Mouse (Mus musculus) neural tube, embryonic 14.5 days (tissue): ENCODE results near the gene March10. TPM values are rescaled to one million over a fixed set of nuclear protein-coding genes. Genes with fewer than 3 reads are reported as not detected.

Experiments
- ATAC-seq: fragments of 200-750 bp; cut with Nextera tagmentation; 2 replicates; pipeline ENCODE4 v1.8.0; 2017; ENCODE audit warnings: low read depth, mild to moderate bottlenecking, moderate TSS enrichment, moderate library complexity
- H3K27ac ChIP-seq: fragments of 300-500 bp; sonication (generic); 2 replicates; pipeline ENCODE4 v1.5.1; 2014; ENCODE audit warnings: low read depth, mild to moderate bottlenecking, control low read depth, low read length, moderate library complexity, mixed read lengths
- H3K27me3 ChIP-seq: fragments of 300-500 bp; sonication (generic); 2 replicates; pipeline ENCODE4 v1.6.1; 2014; ENCODE audit warnings: low read length; ENCODE audit not compliant: control insufficient read depth, insufficient read depth
- H3K36me3 ChIP-seq: fragments of 300-500 bp; sonication (generic); 2 replicates; pipeline ENCODE4 v1.6.1; 2014; ENCODE audit warnings: low read length, mixed read lengths; ENCODE audit not compliant: control insufficient read depth, insufficient read depth
- H3K4me1 ChIP-seq: fragments of 300-500 bp; sonication (generic); 2 replicates; pipeline ENCODE4 v1.6.1; 2014; ENCODE audit warnings: low read length; ENCODE audit not compliant: control insufficient read depth, insufficient read depth
- H3K4me2 ChIP-seq: fragments of 300-500 bp; sonication (generic); 2 replicates; pipeline ENCODE4 v1.6.1; 2014; ENCODE audit warnings: mild to moderate bottlenecking, low read depth, low read length, control low read depth
- H3K4me3 ChIP-seq: fragments of 300-500 bp; sonication (generic); 2 replicates; pipeline ENCODE4 v1.5.1; 2014; ENCODE audit warnings: low read depth, low read length, control low read depth, mixed read lengths
- H3K9ac ChIP-seq: fragments of 300-500 bp; sonication (generic); replicated peaks from 2 replicates; pipeline ENCODE4 v1.6.1; 2014; ENCODE audit warnings: low read depth, mild to moderate bottlenecking, control low read depth, low read length, mixed read lengths
- H3K9me3 ChIP-seq: fragments of 300-500 bp; sonication (generic); 2 replicates; pipeline ENCODE4 v1.6.1; 2016; ENCODE audit warnings: low read length; ENCODE audit not compliant: control insufficient read depth
- WGBS: fragments of 180-500 bp; shearing (Covaris S2); extraction: QIAGEN DNeasy Blood & Tissue Kit; methylation state at CpG from one replicate; pipeline ENCODE4 v1.1.7; 2014; 5-methylcytosine and 5-hydroxymethylcytosine counted together
- polyA plus RNA-seq: library from polyadenylated mRNA; unstranded; fragments of >200 nt; fragmentation: Nextera tagmentation; extraction: Ambion mirVana; gene quantifications from 2 replicates; pipeline ENCODE4 v1.2.1, GENCODE M21; 2014

Gene March10
- polyA plus RNA-seq, 1 experiment from 2014 or later = 0.29 TPM

DNA sequence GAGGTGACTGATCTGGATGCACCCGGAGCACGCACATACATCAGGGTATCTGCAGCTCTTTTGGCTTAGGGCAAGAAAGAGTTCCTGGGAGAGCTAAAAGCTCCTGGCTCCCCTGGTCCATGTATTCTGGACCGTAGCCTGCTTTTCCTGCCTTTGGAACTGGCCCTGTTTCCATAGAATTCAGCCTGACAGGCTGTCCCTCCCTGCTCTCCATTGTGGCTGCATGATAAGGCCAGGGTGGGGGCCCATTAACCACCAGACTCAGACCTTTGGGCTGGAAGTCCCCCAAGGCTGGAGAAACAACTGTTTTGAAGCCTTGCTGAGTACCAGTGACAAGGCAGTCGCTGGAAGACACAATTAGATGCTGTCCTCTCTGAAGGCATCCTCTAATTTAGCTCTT is 13.0 kb upstream of the March10 start:
- Histone ChIP-seq H3K4me2 (no peak overlapping the region), H3K4me3 (no peak overlapping the region), H3K27me3 (no peaks in the 10 kb centered on the region), H3K9me3 (no peaks in the 10 kb centered on the region), H3K36me3 (no peaks in the 10 kb centered on the region), H3K27ac (no peak overlapping the region), H3K4me1 (no peaks in the 10 kb centered on the region), H3K9ac (no peak overlapping the region)
- 72% methylated on average over 4 of the region's 4 CpGs for WGBS
- no peak for ATAC-seq

DNA sequence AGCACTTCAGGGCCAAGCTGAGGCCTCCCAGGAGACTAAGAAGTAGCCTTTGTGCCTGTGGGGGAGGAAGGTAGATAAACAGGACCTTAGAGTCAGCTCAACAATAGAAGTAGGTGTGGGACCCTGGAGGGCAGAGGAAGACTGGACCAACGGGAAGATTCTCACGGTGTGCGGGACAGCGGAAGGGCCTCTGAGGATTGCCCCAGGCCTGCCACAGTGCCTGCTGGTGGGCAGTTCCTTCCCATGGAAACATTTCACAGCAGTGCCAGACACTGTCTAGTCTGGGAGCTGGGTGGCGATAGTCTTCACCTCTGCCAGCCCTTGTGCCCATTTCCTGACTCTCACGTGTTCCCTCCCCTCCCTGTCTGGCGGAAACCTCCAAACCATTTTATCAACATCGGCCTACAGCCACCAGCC is 12.6 kb upstream of the March10 start:
- H3K4me2 ChIP-seq = no peak overlapping the region

GRCm38 (mm10) chr11:105468436-105468835 is 11.9 kb upstream of the March10 start:
- no peak overlapping the region for H3K4me3 ChIP-seq
- ATAC-seq = no peak
- H3K4me2 ChIP-seq = no peak overlapping the region
- H3K4me1 ChIP-seq = no peaks in the 10 kb centered on the region
- no peaks in the 10 kb centered on the region for H3K27me3 ChIP-seq
- H3K9me3 ChIP-seq = no peaks in the 10 kb centered on the region
- WGBS = 63% methylated on average over 5 of the region's 5 CpGs
- no peaks in the 10 kb centered on the region for H3K36me3 ChIP-seq
- H3K9ac ChIP-seq = no peak overlapping the region
- H3K27ac ChIP-seq = no peak overlapping the region

More for the DNA sequence above, 12.6 kb upstream of the March10 start:
- Histone ChIP-seq H3K9me3 (no peaks in the 10 kb centered on the region), H3K27ac (no peak overlapping the region), H3K36me3 (no peaks in the 10 kb centered on the region), H3K4me1 (no peaks in the 10 kb centered on the region), H3K27me3 (no peaks in the 10 kb centered on the region), H3K9ac (no peak overlapping the region), H3K4me3 (no peak overlapping the region)
- 61% methylated on average over 8 of the region's 8 CpGs for WGBS
- ATAC-seq = no peak

DNA sequence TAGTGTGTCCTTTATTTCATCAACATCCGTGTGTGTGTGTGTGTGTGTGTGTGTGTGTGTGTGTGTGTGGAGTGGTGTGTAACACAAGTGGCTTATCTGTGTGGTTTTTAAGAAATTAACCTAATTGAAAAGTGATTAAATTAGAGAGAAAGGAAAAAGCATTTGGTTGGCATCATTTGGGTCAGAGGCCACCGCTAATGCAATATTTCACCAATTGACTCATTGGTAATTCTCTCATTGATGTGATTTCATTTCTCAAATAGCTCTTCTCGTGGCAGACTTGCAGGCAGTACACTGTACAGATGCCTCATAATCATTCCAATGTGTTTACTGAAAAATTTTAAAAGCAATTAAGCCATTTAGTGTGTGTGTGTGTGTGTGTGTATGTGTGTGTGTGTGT is 11.3 kb upstream of the March10 start:
- Histone ChIP-seq H3K4me2 (no peak overlapping the region), H3K36me3 (no peaks in the 10 kb centered on the region), H3K27me3 (no peaks in the 10 kb centered on the region), H3K9ac (no peak overlapping the region), H3K4me1 (no peaks in the 10 kb centered on the region), H3K4me3 (no peak overlapping the region), H3K9me3 (no peaks in the 10 kb centered on the region), H3K27ac (no peak overlapping the region)
- 75% methylated on average over 3 of the region's 3 CpGs for WGBS
- no peak for ATAC-seq

- no peak overlapping the region for H3K9ac ChIP-seq
- H3K4me3 ChIP-seq = no peak overlapping the region
- H3K27ac ChIP-seq = no peak overlapping the region
- H3K27me3 ChIP-seq = no peaks in the 10 kb centered on the region
- no peak for ATAC-seq
- no peak overlapping the region for H3K4me2 ChIP-seq
- WGBS = 69% methylated on average over 9 of the region's 9 CpGs
- no peaks in the 10 kb centered on the region for H3K36me3 ChIP-seq
- H3K4me1 ChIP-seq = no peaks in the 10 kb centered on the region
- no peaks in the 10 kb centered on the region for H3K9me3 ChIP-seq
Measured at GRCm38 (mm10) chr11:105467266-105467665, 10.7 kb upstream of the March10 start.

DNA sequence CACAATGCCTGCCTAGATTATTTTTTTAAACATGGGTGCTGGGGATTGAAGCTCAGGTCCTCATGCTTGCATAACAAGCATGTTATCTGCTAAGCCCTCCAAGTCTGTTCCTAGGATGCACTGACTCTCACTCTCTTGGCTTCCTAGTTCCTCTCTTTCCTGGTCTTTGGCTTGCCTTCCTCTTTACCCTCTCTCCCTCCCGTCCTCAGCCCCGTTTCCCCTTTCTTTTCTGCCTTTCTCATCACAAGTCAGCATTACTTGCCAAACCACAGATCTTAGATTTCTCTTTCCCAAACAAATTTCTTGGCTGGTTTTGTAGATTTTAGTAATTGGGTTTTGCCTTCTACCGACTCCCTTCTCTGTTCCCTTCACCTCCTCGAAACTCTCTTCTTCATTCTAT is 10.2 kb upstream of the March10 start:
- Histone ChIP-seq H3K9me3 (no peaks in the 10 kb centered on the region), H3K36me3 (no peaks in the 10 kb centered on the region), H3K27ac (no peak overlapping the region), H3K4me2 (no peak overlapping the region), H3K9ac (no peak overlapping the region), H3K27me3 (no peaks in the 10 kb centered on the region), H3K4me3 (no peak overlapping the region), H3K4me1 (no peaks in the 10 kb centered on the region)
- WGBS = 74% methylated on average over 4 of the region's 4 CpGs
- no peak for ATAC-seq

DNA sequence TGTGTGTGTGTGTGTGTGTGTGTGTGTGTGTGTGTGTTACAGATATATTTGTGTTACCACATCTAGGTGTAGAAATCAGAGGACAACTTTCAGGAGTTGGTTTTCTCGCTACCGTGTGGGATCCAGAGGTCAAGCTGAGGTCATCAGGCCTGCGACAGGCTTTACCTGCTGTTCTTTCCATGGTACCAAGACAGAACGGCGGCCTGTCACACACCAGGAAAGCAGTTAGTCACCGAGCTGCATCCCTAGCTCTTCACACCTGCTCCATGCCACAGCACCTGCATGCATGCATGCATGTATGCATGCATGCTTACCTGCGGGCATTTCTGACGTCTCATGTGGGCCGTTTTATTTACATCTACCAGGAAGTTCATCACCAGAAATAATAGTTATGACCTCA is 9.0 kb upstream of the March10 start:
- no peak for ATAC-seq
- WGBS = 80% methylated on average over 9 of the region's 9 CpGs

GRCm38 (mm10) chr11:105464430-105464967 is 8.0 kb upstream of the March10 start:
- H3K27me3 ChIP-seq = no peaks in the 10 kb centered on the region
- H3K27ac ChIP-seq = no peak overlapping the region
- ATAC-seq = no peak
- no peak overlapping the region for H3K9ac ChIP-seq
- 79% methylated on average over 8 of the region's 8 CpGs for WGBS
- H3K4me2 ChIP-seq = no peak overlapping the region
- H3K4me1 ChIP-seq = no peaks in the 10 kb centered on the region
- H3K36me3 ChIP-seq = no peaks in the 10 kb centered on the region
- no peaks in the 10 kb centered on the region for H3K9me3 ChIP-seq
- H3K4me3 ChIP-seq = no peak overlapping the region

More for the DNA sequence above, 9.0 kb upstream of the March10 start:
- Histone ChIP-seq H3K4me2 (no peak overlapping the region), H3K36me3 (no peaks in the 10 kb centered on the region), H3K27ac (no peak overlapping the region), H3K27me3 (no peaks in the 10 kb centered on the region), H3K4me1 (no peaks in the 10 kb centered on the region), H3K4me3 (no peak overlapping the region), H3K9ac (no peak overlapping the region), H3K9me3 (no peaks in the 10 kb centered on the region)

DNA sequence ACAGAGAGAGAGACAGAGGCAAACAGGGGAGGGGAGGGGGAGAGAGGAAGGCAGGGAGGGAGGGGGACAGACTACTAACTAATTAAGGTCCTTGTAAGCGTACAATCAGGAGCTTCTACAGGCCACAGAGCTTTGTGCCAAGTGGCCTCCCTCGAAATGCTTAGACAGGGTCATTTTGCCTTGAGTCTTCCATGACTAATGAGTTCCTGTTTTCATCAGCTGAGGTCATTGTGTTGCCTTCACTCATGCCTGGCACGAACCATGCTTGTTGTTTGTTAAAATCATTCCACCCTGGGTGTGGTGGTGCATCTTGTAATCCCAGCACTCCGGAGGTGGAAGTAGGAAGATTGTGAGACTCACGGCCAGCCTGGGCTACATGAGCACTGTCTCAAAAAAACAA is 3.4 kb upstream of the March10 start:
- H3K4me1 ChIP-seq = peaks cover 5% of the 10 kb centered on the region; the same call in 1 of the 2 replicates
- 57% methylated on average over 5 of the region's 5 CpGs for WGBS
- no peak overlapping the region for H3K4me3 ChIP-seq
- no peaks in the 10 kb centered on the region for H3K36me3 ChIP-seq
- H3K27me3 ChIP-seq = no peaks in the 10 kb centered on the region
- H3K9me3 ChIP-seq = no peaks in the 10 kb centered on the region
- H3K4me2 ChIP-seq = no peak overlapping the region
- H3K9ac ChIP-seq = no peak overlapping the region
- ATAC-seq = no peak
- no peak overlapping the region for H3K27ac ChIP-seq
